Mouse (Mus musculus) NIH3T3 (cell line): ENCODE measurements around the gene Cbx1.
A peak's percentile ranks its signal among the peaks of the same experiment; 100 is the strongest.
"Not testable (repeated sequence)": the region's sequence is repeated elsewhere in the genome, so short reads cannot be mapped to it uniquely, and the experiment has no call there.

ENCODE experiments used
- DNase-seq: peaks from one replicate; pipeline ENCODE4 v3.0.0-alpha.2; 2012; ENCODE audit warnings: low read depth

The Cbx1 gene

GRCm38 (mm10) chr11:96838341-96838740 lies 49.4 kb downstream of the Cbx1 start:
- no peak for DNase-seq

GRCm38 (mm10) chr11:96839428-96839827 lies 50.5 kb downstream of the Cbx1 start:
- DNase-seq: no peak

GRCm38 (mm10) chr11:96839877-96840276 lies 51.0 kb downstream of the Cbx1 start:
- no peak for DNase-seq

GRCm38 (mm10) chr11:96840290-96840689 lies 51.4 kb downstream of the Cbx1 start:
- peak; percentile 67 for DNase-seq

GRCm38 (mm10) chr11:96843627-96844026 lies 54.7 kb downstream of the Cbx1 start:
- no peak for DNase-seq

GRCm38 (mm10) chr11:96847240-96847639 lies 58.3 kb downstream of the Cbx1 start:
- DNase-seq: no peak

- no peak for DNase-seq
Measured at GRCm38 (mm10) chr11:96848694-96849093, 59.8 kb downstream of the Cbx1 start.

GRCm38 (mm10) chr11:96849145-96849544 lies 60.2 kb downstream of the Cbx1 start:
- DNase-seq: not testable (repeated sequence)

GRCm38 (mm10) chr11:96849681-96850467 lies 60.9 kb downstream of the Cbx1 start, which contains the start of gene Copz2:
Gene Copz2 (plus strand): TSS chr11:96849870.
- peak; percentile 78 for DNase-seq

- DNase-seq: peak; percentile 34
Measured at GRCm38 (mm10) chr11:96857446-96857845, 68.5 kb downstream of the Cbx1 start.
